Mouse (Mus musculus) left cerebral cortex, adult 2 months (tissue): ENCODE measurements at regions not wholly inside any gene's neighbourhood (a gene's known extent, or its start where the extent isn't known, plus 50 kb on each side); places are given as distances from the start of the nearest gene placed in this dataset.

ENCODE experiments used
- DNase-seq, 2 experiments: peaks; one replicate each; pipeline ENCODE4 v3.0.0; 2021 to 2022; ENCODE audit warnings: low spot score in 2 of 2, mixed read lengths in 1 of 2; ENCODE audit errors: extremely low spot score in 1 of 2
- H3K27ac ChIP-seq: fragments of 200-600 bp; 2 replicates; pipeline ENCODE4 v1.8.1; 2022
- H3K4me3 ChIP-seq: fragments of 200-600 bp; 2 replicates; pipeline ENCODE4 v1.8.1; 2022
- CTCF ChIP-seq: fragments of 200-600 bp; IDR thresholded peaks from 2 replicates; pipeline ENCODE4 v1.8.1; 2022; ENCODE audit warnings: antibody characterized with exemption, mild to moderate bottlenecking, moderate library complexity
- intact Hi-C: fragments of 180-260 bp; cut with DNase I; formaldehyde crosslinking; loops from one replicate; pipeline ENCODE4 v1.15.1; 2025

- intact Hi-C loops, result no loop called here
- DNase-seq, result no peak
- H3K27ac ChIP-seq, result no peak overlapping the region
- H3K4me3 ChIP-seq, result no peak overlapping the region
- no peak for TF ChIP-seq CTCF
Measured at GRCm38 (mm10) chr9:30592601-30593000, 165.7 kb downstream of the Snx19 start.

GRCm38 (mm10) chr9:30591246-30591645 lies 164.3 kb downstream of the Snx19 start:
- no peak for DNase-seq
- Histone ChIP-seq H3K4me3 (no peak overlapping the region), H3K27ac (no peak overlapping the region)
- no peak for TF ChIP-seq CTCF
- intact Hi-C loops, result loop anchor here (2.0 kb wide), 1 partner anchor 56 kb away; no protein-coding TSS in a partner anchor

GRCm38 (mm10) chr9:30590661-30591179 lies 163.8 kb downstream of the Snx19 start:
- DNase-seq, result peak in 1 of 2 experiments; percentile 22
- no peak for TF ChIP-seq CTCF
- Histone ChIP-seq H3K4me3 (no peak overlapping the region), H3K27ac (peak overlapping the region; percentile 26; the same call in 1 of the 2 replicates)
- intact Hi-C loops, result loop anchor here (2.0 kb wide), 1 partner anchor 56 kb away; no protein-coding TSS in a partner anchor

DNA sequence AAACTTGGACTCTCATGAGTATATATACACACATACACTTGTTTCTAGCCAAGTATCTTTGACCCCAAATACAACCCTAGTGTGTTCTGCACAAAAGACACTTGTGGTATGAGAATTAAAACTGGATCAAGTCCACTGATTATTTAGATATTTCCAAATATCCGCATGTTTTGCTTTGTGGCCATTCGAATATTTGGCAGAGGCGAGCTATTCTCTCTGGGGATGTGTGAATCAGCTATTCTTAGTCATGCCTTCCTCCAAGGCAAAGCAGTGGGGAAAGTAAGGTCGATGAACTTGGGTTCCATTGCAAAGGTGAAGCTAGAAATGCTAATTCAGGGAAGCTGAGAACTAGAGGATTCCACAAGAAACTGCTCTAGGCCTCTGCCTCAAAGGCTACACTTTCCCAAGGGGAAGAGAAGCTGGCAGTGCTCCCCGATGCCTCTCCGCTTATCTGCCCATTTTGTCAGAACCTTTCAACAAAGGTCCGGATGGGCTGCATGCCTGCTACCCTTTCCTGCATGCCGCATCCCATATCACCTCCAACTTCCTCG lies 154.4 kb downstream of the Snx19 start:
- Histone ChIP-seq H3K27ac (no peak overlapping the region), H3K4me3 (no peak overlapping the region)
- intact Hi-C loops, result no loop called here
- no peak for DNase-seq
- TF ChIP-seq CTCF, result no peak

GRCm38 (mm10) chr9:30580500-30580899 lies 153.6 kb downstream of the Snx19 start:
- no peak overlapping the region for H3K4me3 ChIP-seq
- no peak overlapping the region for H3K27ac ChIP-seq
- DNase-seq, result no peak
- no peak for TF ChIP-seq CTCF
- intact Hi-C loops, result no loop called here

- TF ChIP-seq CTCF, result no peak
- H3K4me3 ChIP-seq, result no peak overlapping the region
- no peak for DNase-seq
- intact Hi-C loops, result no loop called here
- no peak overlapping the region for H3K27ac ChIP-seq
Measured at GRCm38 (mm10) chr9:30578213-30578612, 151.3 kb downstream of the Snx19 start.

- no peak for DNase-seq
- intact Hi-C loops, result no loop called here
- Histone ChIP-seq H3K4me3 (no peak overlapping the region), H3K27ac (no peak overlapping the region)
- TF ChIP-seq CTCF, result no peak
Measured at GRCm38 (mm10) chr9:30577243-30577642, 150.3 kb downstream of the Snx19 start.

DNA sequence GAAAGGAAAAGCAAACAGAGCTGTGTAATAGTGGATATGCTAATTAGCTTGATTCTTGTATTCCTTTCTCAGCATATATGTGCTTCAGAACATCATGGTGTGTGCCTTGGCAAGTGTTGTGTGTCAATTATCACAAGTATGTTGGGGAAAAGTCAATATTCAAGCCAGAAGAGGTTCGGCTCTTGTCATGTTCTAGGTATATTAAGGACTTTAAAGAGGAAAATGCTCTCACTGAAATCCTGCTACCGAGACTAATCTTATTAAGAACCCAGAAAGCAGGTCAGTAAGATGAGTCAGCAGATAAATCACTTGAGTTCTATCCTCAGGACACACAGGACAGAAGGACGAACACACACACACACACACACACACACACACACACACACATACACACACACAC lies 148.6 kb downstream of the Snx19 start:
- TF ChIP-seq CTCF, result no peak
- DNase-seq, result no peak
- Histone ChIP-seq H3K27ac (no peak overlapping the region), H3K4me3 (no peak overlapping the region)
- intact Hi-C loops, result no loop called here

GRCm38 (mm10) chr9:30573294-30573693 lies 146.4 kb downstream of the Snx19 start:
- no peak for DNase-seq
- intact Hi-C loops, result no loop called here
- TF ChIP-seq CTCF, result no peak
- no peak overlapping the region for H3K4me3 ChIP-seq
- H3K27ac ChIP-seq, result no peak overlapping the region

DNA sequence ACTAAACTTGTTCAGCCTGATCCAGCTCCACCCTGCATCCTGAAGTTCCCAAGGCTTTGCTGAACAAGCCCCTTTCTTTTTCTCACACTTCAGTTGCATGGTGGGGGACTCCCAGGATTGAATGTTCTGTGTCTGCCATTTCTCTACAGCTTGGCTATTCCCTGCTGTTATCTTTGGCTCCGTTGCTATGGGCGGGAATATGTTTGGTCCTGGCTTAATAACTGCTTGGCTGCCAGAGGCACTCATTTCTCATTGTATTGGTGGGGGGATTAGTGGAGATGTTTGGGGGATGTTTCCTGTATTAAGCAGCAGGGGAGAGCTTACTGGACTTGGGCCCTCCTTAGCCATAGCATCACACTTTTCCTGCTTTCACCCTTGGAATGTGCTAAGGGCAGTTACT lies 144.1 kb downstream of the Snx19 start:
- intact Hi-C loops, result no loop called here
- no peak overlapping the region for H3K4me3 ChIP-seq
- H3K27ac ChIP-seq, result no peak overlapping the region
- no peak for DNase-seq
- TF ChIP-seq CTCF, result no peak

GRCm38 (mm10) chr9:30564765-30565680 lies 138.1 kb downstream of the Snx19 start:
- TF ChIP-seq CTCF, result no peak
- DNase-seq, result no peak
- intact Hi-C loops, result loop anchor here (5.0 kb wide), 2 partner anchors 83 to 372 kb away; no protein-coding TSS in a partner anchor
- Histone ChIP-seq H3K27ac (no peak overlapping the region), H3K4me3 (no peak overlapping the region)

GRCm38 (mm10) chr9:30563399-30563798 lies 136.5 kb downstream of the Snx19 start:
- DNase-seq, result no peak
- Histone ChIP-seq H3K27ac (no peak overlapping the region), H3K4me3 (no peak overlapping the region)
- TF ChIP-seq CTCF, result peak; percentile 14; the same call in 1 of the 2 replicates
- intact Hi-C loops, result loop anchor here (5.0 kb wide), 2 partner anchors 81 to 374 kb away; no protein-coding TSS in a partner anchor
